Mouse (Mus musculus) midbrain, embryonic 16.5 days (tissue): ENCODE results near the gene Naa38. TPM values are rescaled to one million over a fixed set of nuclear protein-coding genes. Genes with fewer than 3 reads are reported as not detected.

Source experiments
- ATAC-seq: fragments of 200-750 bp; cut with Nextera tagmentation; 2 replicates; pipeline ENCODE4 v1.8.0; 2017; ENCODE audit warnings: moderate TSS enrichment
- H3K27ac ChIP-seq: fragments of 300-500 bp; sonication (generic); 2 replicates; pipeline ENCODE4 v1.5.1; 2014; ENCODE audit warnings: mild to moderate bottlenecking, low read length, mixed read lengths
- H3K27me3 ChIP-seq: fragments of 300-500 bp; sonication (generic); 2 replicates; pipeline ENCODE4 v1.6.1; 2014; ENCODE audit warnings: low read depth, low read length, mixed read lengths; ENCODE audit not compliant: control insufficient read depth, insufficient read depth
- H3K36me3 ChIP-seq: fragments of 300-500 bp; sonication (generic); 2 replicates; pipeline ENCODE4 v1.6.1; 2014; ENCODE audit warnings: mild to moderate bottlenecking, low read length, moderate library complexity, mixed read lengths; ENCODE audit not compliant: control insufficient read depth, insufficient read depth
- H3K4me1 ChIP-seq: fragments of 300-500 bp; sonication (generic); 2 replicates; pipeline ENCODE4 v1.6.1; 2014; ENCODE audit warnings: mild to moderate bottlenecking, low read length, mixed read lengths; ENCODE audit not compliant: control insufficient read depth, insufficient read depth
- H3K4me2 ChIP-seq: fragments of 300-500 bp; sonication (generic); 2 replicates; pipeline ENCODE4 v1.6.1; 2014; ENCODE audit warnings: mild to moderate bottlenecking, low read length, mixed read lengths
- H3K4me3 ChIP-seq: fragments of 300-500 bp; sonication (generic); 2 replicates; pipeline ENCODE4 v1.5.1; 2014; ENCODE audit warnings: low read depth, mild to moderate bottlenecking, low read length, moderate library complexity, mixed read lengths
- H3K9ac ChIP-seq: fragments of 300-500 bp; sonication (generic); 2 replicates; pipeline ENCODE4 v1.6.1; 2014; ENCODE audit warnings: low read depth, low read length, mixed read lengths
- H3K9me3 ChIP-seq: fragments of 300-500 bp; sonication (generic); replicated peaks from 2 replicates; pipeline ENCODE4 v1.6.1; 2014; ENCODE audit warnings: mild to moderate bottlenecking, low read length, mixed read lengths; ENCODE audit not compliant: control insufficient read depth, poor library complexity, severe bottlenecking
- WGBS: fragments of 180-500 bp; shearing (Covaris S2); extraction: QIAGEN DNeasy Blood & Tissue Kit; methylation state at CpG from one replicate; pipeline ENCODE4 v1.1.7; 2014; 5-methylcytosine and 5-hydroxymethylcytosine counted together
- polyA plus RNA-seq: library from polyadenylated mRNA; unstranded; fragments of >200 nt; fragmentation: Nextera tagmentation; extraction: Ambion mirVana; gene quantifications from 2 replicates; pipeline ENCODE4 v1.2.1, GENCODE M21; 2015

Gene Naa38
- polyA plus RNA-seq, 1 experiment from 2014 or later: 89.6 TPM

DNA sequence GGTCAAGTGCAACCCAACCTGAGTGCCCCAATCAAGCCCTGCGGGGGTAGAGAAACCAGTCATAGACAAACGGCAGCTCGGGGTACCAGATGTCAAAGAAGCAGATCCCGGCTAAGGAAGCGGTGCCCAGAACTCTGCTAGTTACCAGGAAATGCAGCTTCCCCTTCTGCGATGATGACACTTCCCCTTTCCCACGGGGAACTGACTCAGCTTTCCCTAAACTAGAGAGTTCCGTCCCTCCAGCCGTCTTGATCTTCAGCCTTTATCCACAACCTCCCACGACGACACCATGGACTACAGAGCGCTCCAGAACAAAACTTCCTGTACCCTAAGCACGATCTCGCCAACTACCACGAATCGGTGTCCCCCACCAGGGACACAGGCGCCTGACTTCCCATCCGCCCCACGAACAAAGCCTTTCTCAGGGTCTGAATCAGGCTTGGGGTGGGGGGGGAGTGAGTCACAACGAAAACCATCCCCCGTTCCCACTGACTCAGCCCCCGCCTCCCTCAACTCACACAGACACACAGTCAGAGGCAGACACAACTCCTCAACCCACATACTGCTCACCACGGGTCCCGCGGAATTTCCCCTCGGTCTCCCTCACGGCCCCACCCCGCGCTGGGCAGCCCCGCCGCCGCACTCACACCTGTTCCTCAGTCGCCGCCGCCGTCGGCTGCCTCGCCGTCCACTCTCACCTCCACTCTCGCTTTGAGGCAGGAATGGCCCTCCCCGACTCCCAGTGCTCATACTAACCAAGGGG, 15.2 kb downstream of the Naa38 start:
- peak overlapping the region; percentile 84 for H3K27ac ChIP-seq
- peak; percentile 10; the same call in 1 of the 2 replicates for ATAC-seq
- H3K4me1 ChIP-seq: peaks cover 51% of the 10 kb centered on the region
- no peaks in the 10 kb centered on the region for H3K27me3 ChIP-seq
- no peaks in the 10 kb centered on the region for H3K9me3 ChIP-seq
- peak overlapping the region; percentile 90 for H3K9ac ChIP-seq
- peaks cover 19% of the 10 kb centered on the region for H3K36me3 ChIP-seq
- WGBS: under 1% methylated on average over 41 of the region's 41 CpGs
- H3K4me3 ChIP-seq: peak overlapping the region; percentile 75
- H3K4me2 ChIP-seq: peak overlapping the region; percentile 92

DNA sequence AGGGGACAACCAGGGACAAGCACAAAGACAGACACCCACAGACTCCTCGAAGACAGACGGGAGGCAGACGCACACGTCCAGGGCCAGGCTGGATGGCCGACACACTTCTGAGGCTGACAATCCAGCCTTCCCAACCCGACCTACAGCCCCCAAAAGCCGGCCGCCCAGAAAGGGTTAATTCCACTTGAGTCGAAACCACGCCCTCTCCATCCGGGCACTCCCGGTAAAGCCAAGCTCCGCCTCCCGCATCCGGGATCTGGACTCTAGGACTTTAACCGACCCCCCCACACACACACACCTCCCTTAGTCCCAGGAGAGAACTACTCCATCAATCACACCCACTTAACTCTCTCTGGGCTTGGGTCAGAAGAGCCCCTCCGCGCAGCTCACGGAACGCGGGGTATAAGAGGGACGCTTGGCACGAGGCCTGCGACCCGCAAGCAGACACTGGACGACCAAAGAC, 15.8 kb downstream of the Naa38 start:
- peak; percentile 44 for ATAC-seq

DNA sequence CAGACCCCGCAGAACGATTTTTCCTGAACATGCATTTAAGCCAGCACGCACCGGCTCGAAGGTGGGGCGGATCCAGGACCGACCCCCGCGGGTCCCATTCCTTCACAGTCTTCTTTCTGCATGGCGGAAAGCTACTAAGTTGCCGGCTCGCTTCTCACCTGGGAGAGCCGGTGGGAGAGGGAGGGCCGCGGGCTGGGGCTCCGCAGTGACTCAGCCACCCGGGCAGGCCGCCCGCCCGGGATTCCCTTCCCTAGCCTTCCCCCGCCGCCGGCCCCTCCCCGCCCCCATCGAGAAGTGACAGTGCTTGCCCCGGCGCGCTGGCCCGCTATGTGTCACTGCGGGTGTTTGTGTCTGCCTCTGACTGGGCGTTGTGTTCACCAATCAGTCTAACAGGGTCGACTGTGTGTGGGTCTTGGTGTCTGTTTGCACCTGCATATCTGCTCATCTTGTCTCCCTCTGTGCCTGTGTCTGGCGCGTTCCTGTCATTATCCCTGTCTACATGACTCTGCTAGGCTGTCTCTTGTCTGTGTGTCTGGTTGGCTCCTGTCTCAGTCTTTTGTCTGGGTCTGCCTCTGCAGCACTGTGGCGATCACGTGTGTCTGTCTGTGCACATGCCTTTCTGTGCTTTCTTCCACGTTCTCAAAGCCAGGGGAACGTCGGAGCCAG, 16.4 kb downstream of the Naa38 start:
- H3K27ac ChIP-seq: peak overlapping the region; percentile 84
- H3K4me1 ChIP-seq: peaks cover 51% of the 10 kb centered on the region
- H3K4me2 ChIP-seq: peak overlapping the region; percentile 92
- no peaks in the 10 kb centered on the region for H3K9me3 ChIP-seq
- H3K4me3 ChIP-seq: peak overlapping the region; percentile 75
- ATAC-seq: no peak
- peak overlapping the region; percentile 90 for H3K9ac ChIP-seq
- peaks cover 9% of the 10 kb centered on the region for H3K36me3 ChIP-seq
- no peaks in the 10 kb centered on the region for H3K27me3 ChIP-seq
- under 1% methylated on average over 39 of the region's 39 CpGs for WGBS

More for the DNA sequence above, 15.8 kb downstream of the Naa38 start:
- peak overlapping the region; percentile 90 for H3K9ac ChIP-seq
- H3K9me3 ChIP-seq: no peaks in the 10 kb centered on the region
- H3K4me2 ChIP-seq: peak overlapping the region; percentile 92
- peaks cover 13% of the 10 kb centered on the region for H3K36me3 ChIP-seq
- no peaks in the 10 kb centered on the region for H3K27me3 ChIP-seq
- peak overlapping the region; percentile 75 for H3K4me3 ChIP-seq
- WGBS: under 1% methylated on average over 26 of the region's 26 CpGs
- H3K27ac ChIP-seq: peak overlapping the region; percentile 84
- H3K4me1 ChIP-seq: peaks cover 51% of the 10 kb centered on the region

DNA sequence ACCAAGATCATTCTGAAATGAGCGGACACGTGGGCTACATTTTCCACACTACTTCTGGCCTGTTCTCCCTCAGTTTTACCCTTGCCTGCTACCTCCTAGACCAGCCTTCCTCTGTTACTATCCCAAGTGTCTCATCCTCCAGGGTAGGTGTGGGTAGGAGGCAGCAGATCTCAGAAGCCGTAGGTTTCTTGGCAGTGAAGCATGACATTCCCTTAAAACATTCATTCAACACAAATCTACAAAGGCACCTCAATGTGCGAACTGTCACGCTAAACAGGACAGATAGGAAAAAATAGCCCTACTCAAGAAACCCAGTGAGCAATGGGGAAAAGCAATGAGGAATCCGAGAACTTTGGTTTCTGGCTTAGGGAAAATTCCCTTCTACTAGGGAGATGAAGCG, 17.3 kb downstream of the Naa38 start:
- no peaks in the 10 kb centered on the region for H3K27me3 ChIP-seq
- no peak for ATAC-seq
- 53% methylated on average over 7 of the region's 7 CpGs for WGBS

DNA sequence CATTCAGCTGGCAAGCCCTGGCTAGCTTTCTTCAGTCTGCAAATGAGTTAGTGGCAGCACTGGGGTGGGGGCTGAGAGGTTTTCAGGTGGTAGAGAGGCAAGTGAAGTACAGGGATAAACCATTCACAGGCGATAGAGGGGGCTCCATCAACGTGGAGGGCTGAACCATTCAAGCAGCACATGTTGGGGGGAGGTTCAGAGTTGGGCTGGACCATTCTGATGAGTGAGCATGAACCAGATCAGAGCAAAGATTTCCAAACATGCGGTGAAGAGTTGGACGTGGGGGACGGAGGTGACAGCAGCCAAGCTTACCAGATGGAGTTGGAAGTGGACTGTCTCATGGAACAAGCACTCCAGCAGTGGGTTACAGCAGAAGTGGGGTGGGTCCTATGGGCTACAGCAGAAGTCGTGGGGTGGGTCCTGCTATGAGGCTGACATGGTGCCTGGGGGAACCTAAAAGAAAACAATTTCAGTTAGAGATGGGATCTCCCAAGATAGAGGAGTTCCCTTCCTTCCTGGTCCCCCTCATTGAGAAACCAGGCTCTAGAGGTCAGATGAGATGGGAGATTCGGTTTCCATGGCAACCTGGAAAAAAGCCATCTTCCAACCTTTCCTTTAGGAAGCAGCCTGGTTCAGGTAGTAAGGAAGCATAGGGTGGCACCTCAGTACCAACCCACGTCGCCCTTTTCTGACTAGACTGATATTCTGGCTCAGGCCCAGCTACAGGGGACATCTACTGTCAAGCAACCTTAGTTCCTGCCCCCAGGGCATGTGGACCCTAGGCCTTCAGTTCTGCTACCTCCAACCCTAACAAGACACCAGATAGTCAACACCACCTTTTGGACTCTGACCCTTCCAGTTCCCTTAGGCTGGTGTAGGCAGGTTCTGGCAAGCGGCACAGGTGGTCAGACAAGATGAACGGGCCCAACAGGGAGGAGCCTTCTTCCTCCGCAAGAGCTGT, 18.2 kb downstream of the Naa38 start, which contains the start of gene Kdm6b:
Kdm6b (minus strand) TSS at position 455 of the 961 bp plus-strand sequence.
- no peaks in the 10 kb centered on the region for H3K36me3 ChIP-seq
- H3K4me3 ChIP-seq: peak within 1 kb of the TSS; percentile 67
- H3K4me2 ChIP-seq: peak within 1 kb of the TSS; percentile 92
- no peaks in the 10 kb centered on the region for H3K27me3 ChIP-seq
- no peaks in the 10 kb centered on the region for H3K9me3 ChIP-seq
- H3K4me1 ChIP-seq: peaks cover 48% of the 10 kb centered on the region
- H3K27ac ChIP-seq: peak within 1 kb of the TSS; percentile 99
- no peak for ATAC-seq
- WGBS: 27% methylated on average over 12 of the region's 12 CpGs
- H3K9ac ChIP-seq: peak within 1 kb of the TSS; percentile 98

More for the DNA sequence above, 17.3 kb downstream of the Naa38 start:
- H3K4me1 ChIP-seq: peaks cover 58% of the 10 kb centered on the region
- H3K4me3 ChIP-seq: peak overlapping the region; percentile 67
- peak overlapping the region; percentile 98; the same call in 1 of the 2 replicates for H3K9ac ChIP-seq
- H3K9me3 ChIP-seq: no peaks in the 10 kb centered on the region
- H3K36me3 ChIP-seq: peaks cover under 1% of the 10 kb centered on the region; the same call in 1 of the 2 replicates
- H3K27ac ChIP-seq: peak overlapping the region; percentile 99; the same call in 1 of the 2 replicates
- peak overlapping the region; percentile 92 for H3K4me2 ChIP-seq

DNA sequence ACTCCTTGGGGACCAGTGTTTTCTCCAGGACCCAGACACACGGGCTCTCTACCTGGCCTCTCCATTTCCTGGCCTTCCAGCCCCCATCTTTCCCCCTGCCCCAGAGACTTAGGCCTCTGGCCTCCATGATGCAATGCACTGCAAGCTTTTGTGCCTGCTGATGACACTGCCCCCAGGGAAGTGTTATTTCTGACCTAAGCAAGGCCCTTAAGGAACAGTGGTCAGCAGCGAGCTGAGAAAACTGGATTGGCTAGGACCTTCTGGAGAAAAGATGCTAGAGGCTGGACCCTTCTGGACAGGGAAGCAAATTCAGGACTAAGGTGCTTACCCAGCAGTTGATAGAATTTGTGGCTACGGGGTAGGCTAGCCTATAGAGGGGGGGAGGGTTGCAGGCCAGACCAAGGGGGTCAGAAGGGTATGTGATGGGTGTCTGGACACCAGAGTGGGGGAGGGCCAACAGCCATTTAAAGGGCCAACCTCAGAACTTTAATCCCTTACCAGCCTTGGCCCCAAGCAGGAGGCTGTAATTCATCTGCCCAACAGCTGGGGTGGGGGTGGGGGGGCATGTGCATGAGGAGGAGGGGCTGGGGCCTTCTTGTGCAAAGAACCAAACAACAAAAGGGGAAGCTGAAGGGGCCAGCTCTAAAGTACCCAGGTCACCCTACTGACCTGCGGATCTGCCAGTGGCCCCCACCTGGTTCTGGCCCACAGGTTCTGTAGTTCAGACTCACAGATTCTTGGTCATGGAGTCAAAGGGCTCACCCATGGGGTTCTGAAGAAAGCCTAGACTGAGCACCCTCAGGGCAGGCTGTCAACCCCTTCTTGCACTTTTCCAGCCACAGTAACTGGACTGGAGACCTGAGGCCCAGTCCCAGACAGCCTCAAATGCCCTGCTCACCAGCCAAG, 19.4 kb downstream of the Naa38 start:
- no peaks in the 10 kb centered on the region for H3K36me3 ChIP-seq
- H3K4me1 ChIP-seq: peaks cover 47% of the 10 kb centered on the region
- 9% methylated on average over 4 of the region's 4 CpGs for WGBS
- peak overlapping the region; percentile 67 for H3K4me3 ChIP-seq
- peak overlapping the region; percentile 92 for H3K4me2 ChIP-seq
- no peaks in the 10 kb centered on the region for H3K9me3 ChIP-seq
- ATAC-seq: no peak
- H3K27me3 ChIP-seq: no peaks in the 10 kb centered on the region
- H3K9ac ChIP-seq: peak overlapping the region; percentile 98
- peak overlapping the region; percentile 99 for H3K27ac ChIP-seq

DNA sequence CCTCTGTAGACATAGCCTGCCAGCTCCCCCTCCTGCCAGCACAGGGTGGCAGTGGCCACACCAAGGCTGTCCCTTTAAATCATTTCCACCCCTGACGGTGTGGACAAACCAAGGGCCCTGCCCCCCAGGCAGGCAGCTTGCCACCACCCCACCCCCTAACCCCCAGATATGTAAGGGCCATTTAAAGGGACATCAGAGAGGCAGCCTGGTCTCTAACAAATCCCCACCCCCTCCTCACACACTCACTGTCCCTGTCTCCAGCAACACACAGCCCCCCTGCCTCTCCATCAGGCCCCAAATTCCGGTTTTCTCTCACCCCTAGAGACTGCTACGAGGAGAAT, 20.0 kb downstream of the Naa38 start:
- Histone ChIP-seq H3K9ac (peak overlapping the region; percentile 98), H3K27ac (peak overlapping the region; percentile 99), H3K4me3 (peak overlapping the region; percentile 67), H3K36me3 (no peaks in the 10 kb centered on the region), H3K4me2 (peak overlapping the region; percentile 92), H3K27me3 (no peaks in the 10 kb centered on the region), H3K9me3 (no peaks in the 10 kb centered on the region), H3K4me1 (peaks cover 53% of the 10 kb centered on the region)
- no peak for ATAC-seq
- WGBS: 0% methylated on average over 3 of the region's 3 CpGs
